Mouse (Mus musculus): ENCODE measurements around the gene Tat. TPM values are rescaled to one million over a fixed set of nuclear protein-coding genes. Genes with fewer than 3 reads are reported as not detected.
A peak's percentile ranks its signal among the peaks of the same experiment; 100 is the strongest.
"Not testable (repeated sequence)": the region's sequence is repeated elsewhere in the genome, so short reads cannot be mapped to it uniquely, and the experiment has no call there.

The Tat gene
- total RNA-seq, 2 experiments from 2014 or later = not detected

GRCm38 (mm10) chr8:109979339-109979738 is 10.9 kb upstream of the Tat start:
- no peak for ATAC-seq (replicated peaks; ENCODE audit: low FRiP score, poor library complexity, severe bottlenecking)

DNA sequence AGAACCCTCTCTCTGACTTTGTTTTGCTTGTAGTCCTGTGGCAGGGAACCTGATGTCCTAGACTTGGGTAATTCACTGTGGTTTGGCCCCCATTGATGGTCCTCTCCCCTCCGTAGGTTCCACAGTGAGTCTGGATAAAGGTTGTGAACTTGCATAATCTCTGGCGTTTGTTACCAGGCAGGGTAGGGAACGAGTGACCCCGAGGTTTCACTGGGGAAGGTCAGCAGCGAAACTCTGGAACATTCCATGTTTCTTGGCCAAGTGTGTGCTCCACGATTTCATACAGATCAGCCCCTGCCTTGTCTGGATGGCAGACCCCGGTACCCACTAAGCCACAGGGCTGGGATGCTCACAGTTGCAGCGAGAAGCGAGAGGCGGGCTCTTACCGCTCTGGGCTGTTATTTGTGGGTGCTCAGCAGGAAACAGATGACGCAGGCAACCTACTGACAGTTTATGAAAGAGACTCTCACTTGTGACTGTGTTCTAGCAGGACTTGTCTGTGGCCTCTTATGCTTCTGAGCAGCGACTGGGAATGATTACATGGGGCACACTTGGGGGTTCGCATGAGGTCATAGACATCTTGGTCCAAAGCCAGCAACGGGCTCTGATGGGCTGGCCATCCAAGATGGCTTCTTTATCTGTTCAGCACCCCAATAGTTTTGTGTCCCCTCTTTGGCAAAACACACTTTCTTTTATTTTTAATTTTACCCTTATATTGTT is 7.7 kb upstream of the Tat start:
- ATAC-seq (replicated peaks; ENCODE audit: low FRiP score, poor library complexity, severe bottlenecking) = no peak

DNA sequence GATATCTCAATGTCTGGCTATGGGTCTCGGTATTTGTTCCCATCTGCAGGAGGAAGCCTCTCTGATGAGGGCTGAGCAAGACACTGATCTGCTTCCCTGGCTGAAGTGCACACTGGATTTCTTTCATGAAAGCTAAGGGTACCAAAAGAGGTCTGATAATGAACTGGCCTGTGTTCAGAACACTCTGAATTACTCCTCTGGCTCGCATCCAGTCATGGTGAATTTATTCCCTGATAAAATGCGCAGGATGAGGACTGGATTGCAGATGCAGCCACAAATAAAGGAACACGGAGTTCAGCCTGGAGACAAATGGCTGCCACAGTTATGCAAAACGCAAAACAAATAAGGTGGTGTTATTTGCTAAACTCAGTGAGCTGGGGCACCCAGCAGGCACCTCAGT is 6.3 kb upstream of the Tat start:
- ATAC-seq (replicated peaks; ENCODE audit: low FRiP score, poor library complexity, severe bottlenecking) = no peak

DNA sequence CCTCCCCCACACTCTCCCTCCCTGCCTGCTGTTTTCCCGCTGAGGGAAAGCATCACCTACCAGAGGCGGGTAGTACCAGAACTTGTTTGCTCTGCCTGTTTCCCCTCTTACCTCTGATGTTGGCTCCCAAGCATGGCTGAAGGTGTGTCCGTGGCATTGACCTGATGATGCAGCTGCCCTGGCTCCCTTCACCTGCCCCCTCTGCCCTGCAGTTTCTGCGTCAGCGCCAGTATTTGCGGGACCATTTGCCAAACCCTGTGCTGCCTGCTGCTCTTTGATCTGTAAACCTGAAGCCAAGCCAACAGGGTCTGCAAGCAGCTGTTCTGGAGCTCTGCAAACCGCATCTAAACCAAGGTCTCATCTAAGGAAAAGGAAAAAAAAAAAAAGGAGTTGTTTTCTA is 3.9 kb upstream of the Tat start:
- no peak for ATAC-seq (replicated peaks; ENCODE audit: low FRiP score, poor library complexity, severe bottlenecking)

GRCm38 (mm10) chr8:109987776-109988175 is 2.5 kb upstream of the Tat start:
- ATAC-seq (replicated peaks; ENCODE audit: low FRiP score, poor library complexity, severe bottlenecking) = no peak

- no peak for ATAC-seq (replicated peaks; ENCODE audit: low FRiP score, poor library complexity, severe bottlenecking)
Observed at GRCm38 (mm10) chr8:109989151-109989550, 1.1 kb upstream of the Tat start.

DNA sequence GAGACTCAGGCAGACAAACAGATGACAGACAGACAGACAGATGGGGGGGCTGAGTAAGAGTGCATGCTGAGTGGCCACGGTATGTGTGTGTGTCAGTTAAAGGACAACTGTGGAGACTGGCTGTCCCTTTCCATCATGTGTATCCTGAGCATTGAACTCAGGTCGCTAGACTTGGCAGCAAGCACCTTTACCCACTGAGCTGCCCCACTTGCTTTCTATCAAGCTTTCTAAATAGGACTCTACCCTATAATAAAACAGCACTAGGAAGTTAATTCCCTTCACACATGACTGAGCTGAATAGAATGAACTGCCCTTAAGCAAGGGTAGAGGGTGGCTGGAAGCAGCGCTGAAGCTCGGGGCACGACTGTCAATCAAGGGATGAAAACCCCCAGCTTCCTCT is 1.9 kb downstream of the Tat start:
- ATAC-seq (replicated peaks; ENCODE audit: low FRiP score, poor library complexity, severe bottlenecking) = no peak

GRCm38 (mm10) chr8:109992951-109993350 is 2.7 kb downstream of the Tat start:
- ATAC-seq (replicated peaks; ENCODE audit: low FRiP score, poor library complexity, severe bottlenecking) = no peak

GRCm38 (mm10) chr8:109997381-109997780 is 7.1 kb downstream of the Tat start:
- no peak for ATAC-seq (replicated peaks; ENCODE audit: low FRiP score, poor library complexity, severe bottlenecking)

- ATAC-seq (replicated peaks; ENCODE audit: low FRiP score, poor library complexity, severe bottlenecking) = no peak
Observed at GRCm38 (mm10) chr8:109998066-109998465, 7.8 kb downstream of the Tat start.

DNA sequence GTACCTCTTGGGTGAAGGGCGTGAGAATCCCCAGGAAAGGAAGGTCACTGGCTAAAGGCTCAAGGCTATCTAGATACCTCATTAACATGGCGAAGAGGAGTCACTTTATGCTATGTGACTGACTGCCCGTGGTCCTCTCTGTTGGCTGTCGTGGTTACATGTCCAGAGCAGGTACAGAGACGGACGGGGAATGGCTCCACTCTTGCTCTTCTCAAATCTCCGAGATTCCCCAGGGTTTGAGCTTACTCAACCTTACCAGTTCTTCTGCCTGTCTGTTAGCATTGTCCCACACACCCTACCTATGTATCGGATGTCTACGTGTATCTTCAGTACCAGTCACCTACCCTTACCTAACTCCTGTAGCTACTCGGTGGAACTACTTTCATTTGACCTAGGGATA is 9.7 kb downstream of the Tat start:
- no peak for ATAC-seq (replicated peaks; ENCODE audit: low FRiP score, poor library complexity, severe bottlenecking)

DNA sequence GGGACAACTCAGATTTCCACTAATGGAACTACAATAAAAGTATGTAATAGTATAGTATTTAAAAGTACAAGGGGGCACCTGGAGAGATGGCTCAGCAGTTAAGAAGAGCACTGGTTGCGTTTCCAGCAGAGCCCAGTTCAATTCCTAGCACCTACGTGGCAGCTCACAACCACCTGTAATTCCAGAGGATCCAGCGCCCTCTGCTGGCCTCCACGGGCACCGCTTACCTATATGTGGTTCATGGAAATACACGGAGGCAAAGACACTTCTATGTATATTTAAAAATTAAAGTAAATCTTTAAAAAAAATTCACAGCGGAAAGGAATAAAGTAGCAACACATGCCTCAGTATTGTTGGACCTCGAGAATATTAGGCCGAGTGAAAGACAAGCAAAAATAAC is 12.7 kb downstream of the Tat start:
- ATAC-seq (replicated peaks; ENCODE audit: low FRiP score, poor library complexity, severe bottlenecking) = peak; percentile 67; the same call in 1 of the 2 replicates

DNA sequence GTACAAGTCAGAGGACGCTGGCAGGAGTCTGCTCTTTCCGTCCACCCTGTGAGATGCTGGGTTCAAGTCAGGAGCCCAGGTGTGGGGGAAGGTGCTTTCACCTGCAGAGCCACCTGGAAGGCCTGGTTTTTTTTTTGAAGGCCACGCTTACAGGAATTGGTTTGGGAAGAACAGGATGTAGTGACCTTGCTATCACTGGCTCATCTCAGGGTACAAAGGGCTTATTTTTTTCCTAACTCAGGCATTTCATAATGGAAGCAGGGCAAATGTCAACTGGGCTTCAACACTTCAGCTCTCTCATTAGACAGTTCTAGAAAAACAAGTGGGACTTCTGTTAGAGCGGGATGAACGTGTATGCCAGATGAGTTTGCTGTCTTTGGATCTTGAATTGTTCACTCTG is 14.1 kb downstream of the Tat start:
- no peak for ATAC-seq (replicated peaks; ENCODE audit: low FRiP score, poor library complexity, severe bottlenecking)

- ATAC-seq (replicated peaks; ENCODE audit: low FRiP score, poor library complexity, severe bottlenecking) = no peak
Observed at GRCm38 (mm10) chr8:110006312-110007023, 16.2 kb downstream of the Tat start.

- no peak for ATAC-seq (replicated peaks; ENCODE audit: low FRiP score, poor library complexity, severe bottlenecking)
Observed at GRCm38 (mm10) chr8:110008228-110008994, 18.2 kb downstream of the Tat start.

DNA sequence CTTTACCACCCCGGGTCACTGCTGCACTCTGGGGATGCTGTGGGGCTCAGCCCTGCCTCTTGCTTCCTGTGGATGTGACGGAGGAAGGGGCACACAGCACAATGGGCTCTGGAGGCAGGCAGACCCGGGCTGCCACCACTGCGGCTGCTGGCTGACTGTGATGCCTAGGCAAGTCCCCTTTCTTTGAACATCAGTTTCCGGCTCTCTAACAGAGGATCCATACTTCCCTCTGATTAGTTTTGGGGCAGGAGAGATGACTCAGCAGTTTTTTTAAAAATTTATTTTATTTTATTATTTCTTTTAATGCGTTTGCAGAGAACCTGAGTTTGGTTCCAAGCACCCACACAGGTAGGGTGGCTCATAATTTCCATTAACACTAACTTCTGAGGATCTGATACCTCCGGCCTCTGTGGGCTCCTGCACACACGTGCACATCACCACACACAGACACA is 18.8 kb downstream of the Tat start:
- ATAC-seq (replicated peaks; ENCODE audit: low FRiP score, poor library complexity, severe bottlenecking) = no peak

DNA sequence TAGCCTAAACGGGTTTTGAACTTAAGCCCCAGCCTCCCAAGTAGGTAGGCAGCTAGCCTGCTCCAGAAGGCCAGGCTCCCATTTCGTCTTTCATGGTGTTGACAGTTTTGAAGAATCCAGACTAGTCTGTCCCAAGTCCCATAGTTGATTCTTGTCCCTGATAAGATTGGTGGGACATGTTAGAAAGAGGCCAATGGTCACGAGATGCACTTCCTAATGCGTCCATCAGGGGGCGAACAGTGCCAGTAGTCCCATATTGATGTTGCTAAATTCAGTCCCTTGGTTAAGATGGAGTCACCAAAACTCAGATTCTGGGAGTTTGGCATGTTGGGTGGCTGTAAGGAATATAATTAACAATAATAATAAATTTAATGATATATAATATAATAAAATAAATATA is 20.6 kb downstream of the Tat start:
- no peak for ATAC-seq (replicated peaks; ENCODE audit: low FRiP score, poor library complexity, severe bottlenecking)

GRCm38 (mm10) chr8:110022081-110022480 is 31.8 kb downstream of the Tat start:
- no peak for ATAC-seq (replicated peaks; ENCODE audit: low FRiP score, poor library complexity, severe bottlenecking)

DNA sequence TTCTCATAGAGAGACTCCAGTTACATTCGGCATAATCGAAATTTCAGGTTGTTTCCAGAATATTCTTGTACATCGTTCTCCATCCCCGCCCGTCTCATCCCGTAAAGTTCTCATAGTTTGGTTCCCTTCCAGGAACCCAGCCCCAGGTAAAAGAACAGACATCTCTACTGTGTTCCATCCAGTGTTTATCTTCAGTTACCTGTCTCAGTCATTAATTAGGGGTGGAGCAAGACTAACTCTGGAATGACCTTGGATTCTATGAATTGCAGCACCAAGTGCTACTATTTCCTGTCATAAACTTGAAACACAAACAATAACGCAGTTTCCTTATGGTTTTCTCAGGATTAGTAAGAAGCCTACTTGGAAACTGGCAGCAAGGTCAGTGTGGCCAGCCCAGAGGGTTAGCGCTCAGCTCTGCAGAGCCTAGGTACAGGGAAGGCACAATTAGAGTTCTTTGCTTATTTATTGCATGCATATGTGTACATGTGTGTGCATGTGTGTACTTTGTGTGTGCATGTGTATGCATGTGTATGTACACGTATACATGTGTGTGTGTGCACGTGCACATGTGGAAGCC is 32.6 kb downstream of the Tat start:
- no peak for ATAC-seq (replicated peaks; ENCODE audit: low FRiP score, poor library complexity, severe bottlenecking)

GRCm38 (mm10) chr8:110033771-110034170 is 43.5 kb downstream of the Tat start:
- ATAC-seq (replicated peaks; ENCODE audit: low FRiP score, poor library complexity, severe bottlenecking) = not testable (repeated sequence)
